Mouse (Mus musculus): ENCODE measurements around the gene 4930412O13Rik.

DNA sequence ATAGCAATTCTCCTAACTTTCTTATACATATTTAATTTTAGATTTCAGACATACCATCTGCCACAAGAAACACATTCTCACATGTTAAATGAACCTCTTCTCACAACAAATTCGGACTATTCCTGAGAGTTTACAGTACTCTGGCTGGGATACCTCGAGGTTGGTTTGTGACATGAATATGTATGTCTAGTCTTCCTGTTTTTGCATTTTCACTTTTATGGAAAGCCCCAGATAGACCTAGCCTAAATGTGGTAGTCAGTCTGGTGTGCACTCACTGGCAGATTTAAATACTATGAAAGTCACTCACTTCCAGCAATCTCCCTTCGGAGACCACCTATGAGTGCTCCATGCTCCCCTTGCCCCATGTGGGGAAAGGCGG, 45.8 kb downstream of the 4930412O13Rik start:
- no peak for TF ChIP-seq FLI1 (IDR thresholded peaks at IDR 0.05; ENCODE audit: low read length)
- no peak for TF ChIP-seq GATA1 (IDR thresholded peaks at IDR 0.05; ENCODE audit: borderline replicate concordance, low read length)

Data from megakaryocyte, embryonic 14.5 days (primary cell).